Mouse (Mus musculus) stomach, postnatal 0 days (tissue): ENCODE results near the gene Armc7.

Experiments used
- CTCF ChIP-seq: IDR thresholded peaks from 2 replicates; pipeline ENCODE4 v1.5.1; 2016; ENCODE audit warnings: antibody characterized with exemption, low read depth, mild to moderate bottlenecking, moderate library complexity
- EP300 ChIP-seq: optimal IDR thresholded peaks from 2 replicates; pipeline ENCODE3; 2016; ENCODE audit warnings: antibody characterized with exemption

GRCm38 (mm10) chr11:115437571-115438122, 37.8 kb upstream of the Armc7 start:
- TF ChIP-seq CTCF (no peak), EP300 (no peak)
